Mouse (Mus musculus) left cerebral cortex, adult 8-10 months (tissue): ENCODE measurements around the gene Brinp3. TPM values are rescaled to one million over a fixed set of nuclear protein-coding genes. Genes with fewer than 3 reads are reported as not detected.

ENCODE experiments used
- DNase-seq, 2 experiments: peaks; one replicate each; pipeline ENCODE4 v3.0.0; 2022; ENCODE audit warnings: low spot score in 2 of 2
- total RNA-seq, 4 experiments: library from RNA; stranded (reverse); gene quantifications; 2 replicates each; pipeline ENCODE4 v1.2.4; 2022

Brinp3 gene
- total RNA-seq, 4 experiments from 2014 or later = 39.0 to 47.8 (median 43.7) TPM

- DNase-seq = no peak
These were observed 298.3 kb downstream of the Brinp3 start for GRCm38 (mm10) chr1:146792826-146793225.

DNA sequence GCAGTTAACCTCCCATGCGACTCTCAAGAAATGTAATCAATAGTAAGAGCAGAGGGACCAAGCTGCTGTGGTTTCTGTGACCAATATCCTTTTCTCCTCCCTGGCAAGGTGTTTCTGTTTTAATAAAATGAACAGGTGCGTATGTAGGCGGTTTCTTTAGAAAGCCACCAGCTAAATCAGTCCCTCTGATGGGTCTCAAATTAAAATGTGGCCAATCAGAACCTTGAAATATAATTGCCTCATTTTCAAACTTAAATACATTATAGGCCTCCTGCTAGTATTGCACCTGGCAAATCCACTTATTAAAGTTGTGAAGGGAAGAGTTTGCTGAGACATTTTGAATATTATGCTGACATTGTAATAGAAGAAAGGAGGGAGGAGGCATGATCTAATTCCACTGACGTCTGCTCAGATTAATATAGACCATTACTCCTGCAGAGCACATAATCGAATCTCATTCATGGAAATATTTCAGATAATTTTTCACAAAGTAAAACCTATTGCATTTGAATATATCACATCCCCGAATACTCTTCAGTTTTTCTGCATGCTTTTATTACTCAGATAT is 305.5 kb downstream of the Brinp3 start:
- DNase-seq = no peak

- no peak for DNase-seq
These were observed 307.3 kb downstream of the Brinp3 start for GRCm38 (mm10) chr1:146801821-146802220.

GRCm38 (mm10) chr1:146807765-146808164 is 313.2 kb downstream of the Brinp3 start:
- no peak for DNase-seq

DNA sequence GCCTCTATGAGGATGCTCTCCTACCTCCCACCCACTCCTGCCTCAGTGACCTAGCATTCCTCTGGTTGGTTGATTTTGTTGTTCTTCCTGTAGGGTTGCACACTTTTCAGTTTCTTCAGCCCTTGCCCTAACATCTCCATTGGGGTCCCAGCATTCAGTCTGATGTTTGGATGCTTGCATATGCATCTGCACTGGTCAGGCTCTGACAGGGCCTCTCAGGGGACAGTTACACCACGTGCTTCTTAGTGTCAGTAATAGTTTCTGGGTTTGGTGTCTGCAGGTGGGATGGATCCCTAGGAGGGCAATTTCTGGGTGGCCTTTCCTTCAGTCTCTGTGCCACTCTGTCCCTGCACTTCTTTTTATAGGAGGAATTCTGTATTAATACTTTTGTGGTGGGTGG is 339.3 kb downstream of the Brinp3 start:
- no peak for DNase-seq

GRCm38 (mm10) chr1:146844087-146844486 is 349.5 kb downstream of the Brinp3 start:
- no peak for DNase-seq

DNA sequence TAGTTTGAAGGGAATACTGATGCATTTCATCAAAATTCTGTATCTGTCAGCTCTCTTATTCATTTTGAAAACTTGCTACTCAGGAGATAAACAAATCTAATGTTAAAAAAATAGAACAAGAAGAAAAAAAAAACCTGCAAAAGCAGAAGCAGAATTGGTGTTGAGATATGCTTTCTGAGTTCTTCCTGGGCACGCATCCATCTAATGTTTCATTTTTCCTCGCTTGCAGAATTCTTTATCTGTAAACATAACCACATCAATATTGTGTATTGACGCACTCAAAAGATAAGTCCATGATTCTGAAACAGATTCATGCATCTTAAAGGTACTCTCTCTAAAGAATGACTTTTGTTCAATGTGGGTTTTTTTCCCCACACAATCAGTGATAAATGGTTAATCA is 354.3 kb downstream of the Brinp3 start:
- DNase-seq = no peak

- no peak for DNase-seq
These were observed 355.6 kb downstream of the Brinp3 start for GRCm38 (mm10) chr1:146850147-146850546.

DNA sequence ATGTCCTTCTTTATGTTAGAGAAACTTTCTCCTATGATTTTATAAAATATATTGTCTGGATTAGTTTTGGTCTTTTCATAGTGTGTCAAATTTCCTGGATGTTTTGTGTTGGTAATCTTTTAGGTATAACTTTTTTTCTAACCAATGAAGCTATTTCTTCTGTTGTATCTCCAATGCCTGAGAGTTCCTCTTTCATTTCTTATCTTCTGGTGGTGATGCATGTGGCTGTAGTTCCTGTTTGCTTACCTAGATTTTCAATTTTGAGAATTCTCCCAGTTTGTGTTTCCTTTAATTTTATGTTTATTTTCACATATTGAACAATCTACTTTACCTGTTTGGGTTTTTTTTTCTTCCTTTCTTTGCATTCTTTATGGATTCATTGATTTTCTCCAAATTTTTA is 404.1 kb downstream of the Brinp3 start:
- no peak for DNase-seq

GRCm38 (mm10) chr1:146901691-146902090 is 407.1 kb downstream of the Brinp3 start:
- DNase-seq = no peak

DNA sequence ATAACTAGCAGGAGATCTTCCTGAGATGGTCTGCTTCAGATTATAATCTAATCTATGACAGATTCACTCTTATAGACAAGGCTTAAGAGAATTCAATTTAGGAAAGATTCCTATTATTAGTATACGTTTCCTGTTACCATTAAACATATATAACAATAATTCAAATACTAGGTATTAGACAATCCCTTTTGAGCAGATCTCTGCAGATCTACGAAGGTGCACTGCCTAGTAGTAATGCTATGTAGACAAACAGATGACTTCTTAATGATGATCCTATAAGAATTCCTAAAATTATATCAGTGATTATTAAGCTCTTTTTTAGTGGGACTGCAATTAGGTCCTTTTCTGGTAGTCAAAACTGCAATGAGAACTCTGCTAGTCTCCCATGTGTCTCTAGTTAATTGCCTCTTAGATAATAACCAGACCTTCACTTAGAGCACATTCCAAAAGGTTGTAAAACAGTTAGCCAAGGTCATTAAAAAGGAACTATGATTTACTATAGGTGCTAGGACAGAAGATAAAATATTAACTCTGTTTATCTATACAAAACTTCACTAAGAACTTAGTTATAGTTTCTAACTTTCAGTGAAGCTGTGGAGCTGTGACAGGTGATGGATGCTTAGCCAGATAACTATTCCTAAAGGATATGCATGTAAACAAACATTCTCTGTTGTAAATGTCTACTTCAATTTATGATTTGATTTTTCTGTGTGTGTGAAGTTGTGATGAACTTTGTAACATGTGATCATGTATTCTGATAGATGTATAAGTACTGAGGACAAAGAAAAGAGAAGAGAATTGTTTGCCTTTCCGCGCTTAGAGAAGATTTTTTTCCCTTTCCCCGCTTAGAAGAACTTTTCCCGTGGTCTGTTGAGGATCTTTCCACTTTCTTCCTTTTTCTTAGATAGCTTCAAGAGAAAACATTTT is 445.2 kb downstream of the Brinp3 start:
- DNase-seq = no peak
